Mouse (Mus musculus) heart, embryonic 14.5 days (tissue): ENCODE data around the gene 1110065P20Rik. TPM values are rescaled to one million over a fixed set of nuclear protein-coding genes. Genes with fewer than 3 reads are reported as not detected.

Source experiments
- ATAC-seq: fragments of 200-750 bp; cut with Nextera tagmentation; 2 replicates; pipeline ENCODE4 v1.8.0; 2017; ENCODE audit warnings: low read depth, moderate TSS enrichment; ENCODE audit not compliant: insufficient number of reproducible peaks, insufficient read depth, low FRiP score
- H3K27ac ChIP-seq, 2 experiments: fragments of 200-500 bp in 1 of 2; fragments of 300-500 bp in 1 of 2; sonication (generic) in 1 of 2; replicated peaks in 1 of 2; 2 replicates each; pipeline ENCODE4 v1.5.1; 2012 to 2014; ENCODE audit warnings: low read depth in 2 of 2, low read length in 2 of 2, control low read depth in 1 of 2, mild to moderate bottlenecking in 1 of 2, mixed read lengths in 1 of 2; ENCODE audit not compliant: control insufficient read depth in 1 of 2, insufficient read depth in 1 of 2
- H3K27me3 ChIP-seq: fragments of 300-500 bp; sonication (generic); 2 replicates; pipeline ENCODE4 v1.6.1; 2014; ENCODE audit warnings: mild to moderate bottlenecking, low read length, control low read depth; ENCODE audit not compliant: control insufficient read depth, insufficient read depth
- H3K36me3 ChIP-seq: fragments of 300-500 bp; sonication (generic); 2 replicates; pipeline ENCODE4 v1.6.1; 2014; ENCODE audit warnings: mild to moderate bottlenecking, control low read depth, low read length, mixed read lengths; ENCODE audit not compliant: control insufficient read depth, insufficient read depth
- H3K4me1 ChIP-seq, 2 experiments: fragments of 200-500 bp in 1 of 2; fragments of 300-500 bp in 1 of 2; sonication (generic) in 1 of 2; 2 replicates each; pipeline ENCODE4 v1.6.1; 2012 to 2014; ENCODE audit warnings: low read length in 2 of 2, control low read depth in 1 of 2, mixed read lengths in 1 of 2; ENCODE audit not compliant: control insufficient read depth in 2 of 2, insufficient read depth in 2 of 2
- H3K4me2 ChIP-seq: fragments of 300-500 bp; sonication (generic); 2 replicates; pipeline ENCODE4 v1.6.1; 2014; ENCODE audit warnings: mild to moderate bottlenecking, low read length
- H3K4me3 ChIP-seq, 2 experiments: fragments of 200-500 bp in 1 of 2; fragments of 300-500 bp in 1 of 2; sonication (generic) in 1 of 2; 2 replicates each; pipeline ENCODE4 v1.5.1; 2012 to 2014; ENCODE audit warnings: low read length in 2 of 2, mild to moderate bottlenecking in 2 of 2, control low read depth in 1 of 2, low read depth in 1 of 2, moderate library complexity in 1 of 2; ENCODE audit not compliant: control insufficient read depth in 1 of 2, insufficient read depth in 1 of 2
- H3K9ac ChIP-seq: fragments of 300-500 bp; sonication (generic); 2 replicates; pipeline ENCODE4 v1.6.1; 2014; ENCODE audit warnings: mild to moderate bottlenecking, low read length
- H3K9me3 ChIP-seq: fragments of 300-500 bp; sonication (generic); 2 replicates; pipeline ENCODE4 v1.6.1; 2016; ENCODE audit warnings: low read length, control low read depth; ENCODE audit not compliant: control insufficient read depth
- WGBS: fragments of 180-500 bp; shearing (Covaris S2); extraction: QIAGEN DNeasy Blood & Tissue Kit; methylation state at CpG from one replicate; pipeline ENCODE4 v1.1.7; 2014; 5-methylcytosine and 5-hydroxymethylcytosine counted together
- polyA plus RNA-seq: library from polyadenylated mRNA; unstranded; fragments of >200 nt; fragmentation: Nextera tagmentation; extraction: Ambion mirVana; gene quantifications from 2 replicates; pipeline ENCODE4 v1.2.1, GENCODE M21; 2014

The 1110065P20Rik gene
- polyA plus RNA-seq, 1 experiment from 2014 or later: 56.9 TPM

- H3K4me1 ChIP-seq: no peaks in the 10 kb centered on the region
- ATAC-seq: no peak
- no peak overlapping the region for H3K4me3 ChIP-seq
- H3K27ac ChIP-seq: no peak overlapping the region
- H3K4me2 ChIP-seq: no peak overlapping the region
- H3K36me3 ChIP-seq: no peaks in the 10 kb centered on the region
- H3K9ac ChIP-seq: no peak overlapping the region
- 67% methylated on average over 7 of the region's 7 CpGs for WGBS
- no peaks in the 10 kb centered on the region for H3K9me3 ChIP-seq
- H3K27me3 ChIP-seq: peaks cover 72% of the 10 kb centered on the region
Observed at GRCm38 (mm10) chr4:124888702-124889101, 37.7 kb upstream of the 1110065P20Rik start.

GRCm38 (mm10) chr4:124882151-124882729 is 31.2 kb upstream of the 1110065P20Rik start:
- Histone ChIP-seq H3K9ac (no peak overlapping the region), H3K4me2 (peak overlapping the region; percentile 50; the same call in 1 of the 2 replicates), H3K4me3 (no peak overlapping the region; a peak in 1 of 4 replicates), H3K27ac (no peak overlapping the region), H3K9me3 (no peaks in the 10 kb centered on the region), H3K27me3 (peaks cover 73% of the 10 kb centered on the region), H3K36me3 (no peaks in the 10 kb centered on the region), H3K4me1 (peaks cover 7% of the 10 kb centered on the region in 2 experiments; a peak in 2 of 4 replicates)
- 2% methylated on average over 36 of the region's 37 CpGs for WGBS
- no peak for ATAC-seq

- Histone ChIP-seq H3K4me1 (peaks cover 7% of the 10 kb centered on the region in 2 experiments; a peak in 2 of 4 replicates), H3K27ac (no peak overlapping the region), H3K9ac (no peak overlapping the region), H3K27me3 (peaks cover 67% of the 10 kb centered on the region), H3K4me3 (peak overlapping the region; percentile 8 to 16), H3K36me3 (no peaks in the 10 kb centered on the region), H3K4me2 (peak overlapping the region; percentile 50), H3K9me3 (no peaks in the 10 kb centered on the region)
- 1% methylated on average over 37 of the region's 37 CpGs for WGBS
- ATAC-seq: no peak
Observed at GRCm38 (mm10) chr4:124881341-124881908, 30.4 kb upstream of the 1110065P20Rik start.

GRCm38 (mm10) chr4:124880599-124880998 is 29.6 kb upstream of the 1110065P20Rik start, which contains the start of gene Epha10:
Epha10 (plus strand) TSS chr4:124880899.
- no peaks in the 10 kb centered on the region for H3K36me3 ChIP-seq
- no peak for ATAC-seq
- 9% methylated on average over 11 of the region's 11 CpGs for WGBS
- peak within 1 kb of the TSS; percentile 50 for H3K4me2 ChIP-seq
- peak within 1 kb of the TSS; percentile 8 to 16 for H3K4me3 ChIP-seq
- H3K9me3 ChIP-seq: no peaks in the 10 kb centered on the region
- H3K27ac ChIP-seq: no peak within 1 kb of the TSS
- H3K4me1 ChIP-seq: peaks cover 7% of the 10 kb centered on the region in 2 experiments; a peak in 2 of 4 replicates
- H3K27me3 ChIP-seq: peaks cover 58% of the 10 kb centered on the region
- no peak within 1 kb of the TSS for H3K9ac ChIP-seq

GRCm38 (mm10) chr4:124872719-124873118 is 21.7 kb upstream of the 1110065P20Rik start:
- H3K4me2 ChIP-seq: no peak overlapping the region
- ATAC-seq: no peak

GRCm38 (mm10) chr4:124861283-124862188 is 10.5 kb upstream of the 1110065P20Rik start, which contains the start of gene Maneal:
Maneal (minus strand) TSS chr4:124862171.
- H3K27me3 ChIP-seq: peaks cover 29% of the 10 kb centered on the region
- ATAC-seq: no peak
- peak within 1 kb of the TSS; percentile 45 to 49 for H3K4me3 ChIP-seq
- no peak within 1 kb of the TSS for H3K27ac ChIP-seq
- no peaks in the 10 kb centered on the region for H3K9me3 ChIP-seq
- peaks cover 5% of the 10 kb centered on the region; the same call in 1 of the 2 replicates for H3K36me3 ChIP-seq
- peak within 1 kb of the TSS; percentile 25 for H3K9ac ChIP-seq
- 4% methylated on average over 57 of the region's 77 CpGs for WGBS
- H3K4me1 ChIP-seq: peaks cover 0 to 2% of the 10 kb centered on the region in 2 experiments; a peak in 2 of 4 replicates
- H3K4me2 ChIP-seq: peak within 1 kb of the TSS; percentile 75

More at GRCm38 (mm10) chr4:124872719-124873118, 21.7 kb upstream of the 1110065P20Rik start:
- H3K9me3 ChIP-seq: 0 out of 2 replicates have a peak, but pooled peaks cover 4% of the 10 kb centered on the region
- no peaks in the 10 kb centered on the region for H3K27me3 ChIP-seq
- no peak overlapping the region for H3K4me3 ChIP-seq
- no peak overlapping the region for H3K9ac ChIP-seq
- H3K27ac ChIP-seq: no peak overlapping the region
- H3K4me1 ChIP-seq: no peaks in the 10 kb centered on the region
- no peaks in the 10 kb centered on the region for H3K36me3 ChIP-seq
- whole genome bisulfite sequencing: 78% methylated on average over 1 of the region's 1 CpGs

GRCm38 (mm10) chr4:124860446-124860845 is 9.4 kb upstream of the 1110065P20Rik start:
- no peak overlapping the region for H3K27ac ChIP-seq
- H3K9me3 ChIP-seq: no peaks in the 10 kb centered on the region
- peaks cover 16% of the 10 kb centered on the region for H3K36me3 ChIP-seq
- no peak for ATAC-seq
- WGBS: 5% methylated on average over 7 of the region's 7 CpGs
- H3K27me3 ChIP-seq: peaks cover 29% of the 10 kb centered on the region
- peaks cover 0 to 2% of the 10 kb centered on the region in 2 experiments; a peak in 2 of 4 replicates for H3K4me1 ChIP-seq
- H3K4me3 ChIP-seq: no peak overlapping the region
- H3K4me2 ChIP-seq: no peak overlapping the region
- no peak overlapping the region for H3K9ac ChIP-seq
